Mouse (Mus musculus): ENCODE measurements around the gene Igfals.

Igfals gene

DNA sequence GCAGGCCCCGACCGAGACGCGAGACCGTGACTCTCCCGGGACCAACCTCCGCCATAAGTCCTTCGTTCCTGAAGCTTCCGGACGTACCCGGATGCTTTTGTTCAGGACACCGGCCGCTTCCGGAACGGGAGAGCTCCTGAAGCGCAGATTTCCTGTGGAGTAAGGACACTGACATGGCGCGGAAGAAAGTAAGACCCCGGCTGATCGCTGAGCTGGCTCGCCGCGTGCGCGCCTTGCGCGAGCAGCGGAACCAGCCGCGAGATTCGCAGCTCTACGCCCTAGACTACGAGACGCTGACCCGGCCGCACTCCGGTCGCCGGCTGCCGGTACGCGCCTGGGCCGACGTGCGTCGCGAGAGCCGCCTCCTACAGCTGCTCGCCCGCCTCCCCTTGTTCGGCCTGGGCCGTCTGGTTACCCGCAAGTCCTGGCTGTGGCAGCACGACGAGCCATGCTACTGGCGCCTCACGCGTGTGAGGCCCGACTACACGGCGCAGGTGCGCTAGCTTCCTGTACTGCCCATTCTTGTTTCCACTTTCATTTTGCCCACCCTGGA, 29.3 kb downstream of the Igfals start, which contains the start of the genes Eme2 and Mrps34:
Eme2 (minus strand) TSS at position 93 of the 553 bp plus-strand sequence.
Mrps34 (plus strand) TSS at position 122 of the 553 bp plus-strand sequence.
- no peaks in the 10 kb centered on the region for H3K27me3 ChIP-seq (ENCODE audit: control insufficient read depth, insufficient read depth, low read length, poor library complexity, severe bottlenecking)
- peak; percentile 70 for DNase-seq (ENCODE audit: low read depth, low spot score)
- H3K36me3 ChIP-seq (ENCODE audit: control insufficient read depth, insufficient read depth, low read length, poor library complexity, severe bottlenecking): peaks cover 2% of the 10 kb centered on the region

DNA sequence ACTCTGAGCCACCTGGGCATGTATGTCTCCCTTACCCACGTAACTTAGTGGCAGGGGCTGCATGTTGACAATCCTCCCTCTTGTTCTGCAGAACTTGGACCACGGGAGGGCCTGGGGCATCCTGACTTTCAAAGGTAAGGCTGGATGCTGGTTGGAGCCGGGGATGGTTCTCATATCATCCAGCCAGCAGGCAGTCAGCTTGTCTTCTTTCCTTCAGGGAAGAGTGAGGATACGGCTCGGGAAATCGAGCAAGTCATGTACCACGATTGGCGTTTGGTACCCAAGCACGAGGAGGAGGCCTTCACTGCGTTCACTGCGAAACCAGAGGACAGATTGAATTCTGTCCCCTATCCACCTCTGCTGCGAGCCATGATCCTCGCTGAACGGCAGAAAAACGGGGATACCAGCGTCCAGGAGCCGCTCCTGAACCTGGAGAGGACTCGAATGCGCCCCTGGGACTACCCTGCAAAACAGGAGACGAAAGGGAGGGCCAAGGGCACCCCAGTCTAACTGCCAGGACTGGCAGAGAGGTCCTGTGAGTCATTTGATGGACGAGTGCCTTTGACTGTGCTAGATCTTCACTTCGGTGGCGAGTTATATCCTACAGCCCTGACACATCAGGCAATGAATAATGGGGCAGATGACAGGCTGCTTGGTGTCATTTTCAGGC, 29.9 kb downstream of the Igfals start:
- no peaks in the 10 kb centered on the region for H3K27me3 ChIP-seq (ENCODE audit: control insufficient read depth, insufficient read depth, low read length, poor library complexity, severe bottlenecking)
- peaks cover 2% of the 10 kb centered on the region for H3K36me3 ChIP-seq (ENCODE audit: control insufficient read depth, insufficient read depth, low read length, poor library complexity, severe bottlenecking)
- DNase-seq (ENCODE audit: low read depth, low spot score): no peak

DNA sequence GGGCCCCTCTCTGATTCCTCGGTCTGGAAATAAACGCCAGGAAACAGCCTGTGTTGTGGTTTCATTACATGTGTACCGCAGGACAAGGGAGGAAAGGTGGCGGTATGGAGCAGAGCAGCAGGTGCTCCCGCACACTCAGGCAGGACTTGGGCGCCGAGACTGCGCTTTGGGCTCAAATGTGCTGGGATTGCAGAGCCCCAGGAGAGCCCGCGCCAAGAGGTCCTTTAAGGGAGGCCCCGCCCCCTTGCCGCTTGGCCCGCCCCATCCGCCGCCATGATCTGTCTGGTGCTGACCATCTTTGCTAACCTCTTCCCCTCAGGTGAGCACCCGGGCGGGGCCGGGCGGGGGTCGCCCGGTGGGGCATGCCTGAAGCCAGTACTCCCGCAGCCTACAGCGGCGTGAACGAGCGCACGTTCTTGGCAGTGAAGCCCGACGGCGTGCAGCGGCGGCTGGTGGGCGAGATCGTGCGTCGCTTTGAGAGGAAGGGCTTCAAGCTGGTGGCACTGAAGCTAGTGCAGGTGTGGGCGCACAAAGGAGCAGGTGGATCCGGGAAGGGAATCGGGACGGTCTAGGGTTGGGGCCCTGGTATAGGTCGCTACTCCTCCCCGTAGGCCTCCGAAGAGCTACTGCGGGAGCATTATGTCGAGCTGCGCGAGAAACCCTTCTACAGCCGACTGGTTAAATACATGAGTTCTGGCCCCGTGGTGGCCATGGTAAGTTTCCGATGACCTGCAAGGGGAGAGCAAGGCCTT, 30.6 kb downstream of the Igfals start, which contains the start of gene Nme3:
Nme3 (plus strand) TSS at position 260 of the 752 bp plus-strand sequence.
- DNase-seq (ENCODE audit: low read depth, low spot score): peak; percentile 69
- H3K27me3 ChIP-seq (ENCODE audit: control insufficient read depth, insufficient read depth, low read length, poor library complexity, severe bottlenecking): no peaks in the 10 kb centered on the region
- H3K36me3 ChIP-seq (ENCODE audit: control insufficient read depth, insufficient read depth, low read length, poor library complexity, severe bottlenecking): peaks cover 2% of the 10 kb centered on the region; the same call in 1 of the 2 replicates

DNA sequence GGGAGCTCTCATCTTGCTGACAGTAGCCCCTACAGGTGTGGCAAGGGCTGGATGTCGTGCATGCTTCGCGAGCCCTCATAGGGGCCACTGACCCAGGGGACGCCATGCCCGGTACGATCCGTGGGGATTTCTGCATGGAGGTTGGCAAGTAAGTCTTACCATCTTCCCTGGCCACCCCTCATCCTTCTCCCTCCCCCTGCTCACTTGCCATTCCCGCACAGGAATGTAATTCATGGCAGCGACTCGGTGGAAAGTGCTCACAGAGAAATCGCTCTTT, 31.1 kb downstream of the Igfals start:
- H3K27me3 ChIP-seq (ENCODE audit: control insufficient read depth, insufficient read depth, low read length, poor library complexity, severe bottlenecking): no peaks in the 10 kb centered on the region
- DNase-seq (ENCODE audit: low read depth, low spot score): no peak
- H3K36me3 ChIP-seq (ENCODE audit: control insufficient read depth, insufficient read depth, low read length, poor library complexity, severe bottlenecking): peaks cover 2% of the 10 kb centered on the region; the same call in 1 of the 2 replicates

DNA sequence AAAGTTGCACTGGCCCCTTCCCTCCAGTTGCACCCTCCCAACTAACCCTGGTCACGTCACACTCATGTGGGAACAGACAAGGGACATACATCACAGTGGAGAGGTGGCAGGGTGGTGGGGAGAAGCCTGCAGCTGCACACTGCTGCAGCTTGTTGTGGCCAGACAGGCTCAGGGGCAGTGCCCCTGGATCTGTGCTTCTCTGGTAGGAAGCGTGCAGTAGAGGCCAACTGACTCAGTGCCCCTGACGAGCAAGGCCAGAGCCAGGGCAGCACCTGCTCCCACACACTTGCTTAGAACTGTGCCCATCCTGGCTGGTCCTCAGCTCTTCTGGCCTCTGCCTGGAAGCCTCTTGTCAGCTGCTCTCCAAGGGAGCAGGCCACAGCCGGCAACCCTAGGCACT, 31.8 kb downstream of the Igfals start:
- peaks cover 2% of the 10 kb centered on the region; the same call in 1 of the 2 replicates for H3K36me3 ChIP-seq (ENCODE audit: control insufficient read depth, insufficient read depth, low read length, poor library complexity, severe bottlenecking)
- H3K27me3 ChIP-seq (ENCODE audit: control insufficient read depth, insufficient read depth, low read length, poor library complexity, severe bottlenecking): no peaks in the 10 kb centered on the region
- DNase-seq (ENCODE audit: low read depth, low spot score): no peak

DNA sequence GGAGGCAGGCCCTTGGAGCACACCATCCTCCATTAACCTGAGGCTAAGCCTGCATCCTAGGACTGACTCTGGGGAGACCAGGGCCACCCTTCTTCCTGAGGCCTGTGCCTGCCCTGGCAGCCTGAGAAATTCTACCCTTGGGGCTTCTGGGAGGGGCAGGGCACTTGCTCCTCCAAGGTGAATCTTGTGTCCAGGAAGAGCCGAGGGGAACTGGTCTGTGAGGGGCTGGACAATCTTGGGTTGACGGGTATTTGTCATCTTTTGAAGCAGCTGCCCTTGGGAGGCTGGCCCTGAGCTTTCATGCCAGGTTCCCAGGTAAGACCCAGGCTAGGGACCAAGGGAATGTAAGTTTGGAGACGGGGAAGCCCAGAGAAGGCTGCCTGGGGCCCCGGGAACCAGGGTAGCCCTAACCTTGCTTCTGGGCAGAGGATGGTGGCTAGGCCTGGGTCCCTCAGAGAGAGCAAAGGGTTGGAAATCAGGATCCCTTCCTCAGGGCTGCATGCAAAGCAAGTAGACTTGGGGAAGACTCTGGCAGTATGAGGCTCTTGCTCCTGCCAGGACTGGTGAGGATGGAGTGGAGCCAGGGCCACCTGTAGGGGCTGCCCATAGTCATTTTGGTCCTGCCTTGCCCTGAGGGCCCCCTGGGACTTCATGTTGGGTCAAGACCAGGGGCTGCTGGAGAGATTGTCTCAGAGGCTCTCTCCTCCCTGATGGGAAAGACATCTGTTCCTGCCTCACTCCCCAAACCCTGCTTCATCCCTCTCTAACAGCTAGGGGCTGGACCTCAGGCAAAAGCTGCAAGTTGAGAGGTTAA, 32.5 kb downstream of the Igfals start:
- H3K27me3 ChIP-seq (ENCODE audit: control insufficient read depth, insufficient read depth, low read length, poor library complexity, severe bottlenecking): no peaks in the 10 kb centered on the region
- no peak for DNase-seq (ENCODE audit: low read depth, low spot score)
- H3K36me3 ChIP-seq (ENCODE audit: control insufficient read depth, insufficient read depth, low read length, poor library complexity, severe bottlenecking): peaks cover 4% of the 10 kb centered on the region; the same call in 1 of the 2 replicates

DNA sequence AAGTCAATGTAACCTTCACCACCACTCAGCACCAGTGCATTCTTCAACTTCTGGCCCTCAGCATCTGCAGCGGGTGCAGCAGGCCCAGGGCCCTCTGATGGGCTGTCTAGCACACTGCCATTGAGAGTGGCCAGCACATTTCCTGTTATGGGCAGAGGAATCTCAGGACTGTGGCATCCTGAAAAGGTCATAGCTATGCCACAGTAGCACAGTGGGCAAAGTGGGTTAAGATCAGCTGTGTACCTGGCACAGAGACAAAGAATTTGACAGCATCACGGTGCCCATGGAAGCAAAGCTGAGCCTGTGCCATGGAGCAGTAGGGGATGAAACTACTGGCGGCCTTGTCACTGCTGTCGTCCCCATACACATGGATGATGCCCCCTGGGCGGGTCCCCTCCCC, 33.4 kb downstream of the Igfals start:
- Histone ChIP-seq H3K27me3 (ENCODE audit: control insufficient read depth, insufficient read depth, low read length, poor library complexity, severe bottlenecking) (no peaks in the 10 kb centered on the region), H3K36me3 (ENCODE audit: control insufficient read depth, insufficient read depth, low read length, poor library complexity, severe bottlenecking) (peaks cover 1% of the 10 kb centered on the region)
- DNase-seq (ENCODE audit: low read depth, low spot score): no peak

DNA sequence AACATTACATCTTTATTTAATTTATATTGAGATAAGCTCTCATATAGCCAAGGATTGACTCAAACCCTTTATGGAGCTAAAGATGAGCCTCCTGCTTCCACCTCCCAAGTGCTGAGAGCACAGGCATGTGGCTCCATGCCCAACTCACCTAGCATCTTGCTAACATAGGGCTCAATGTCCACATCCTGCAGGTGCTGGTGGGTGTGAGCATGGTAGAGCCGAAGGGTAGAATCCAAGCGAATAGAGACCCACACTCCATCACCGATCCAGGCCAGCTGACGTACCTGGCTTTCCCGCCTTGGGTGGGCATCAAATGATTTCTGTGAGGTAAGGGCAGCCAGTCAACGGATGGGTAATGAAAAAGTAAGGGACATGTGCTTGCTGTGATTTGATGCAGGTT, 34.2 kb downstream of the Igfals start:
- Histone ChIP-seq H3K36me3 (ENCODE audit: control insufficient read depth, insufficient read depth, low read length, poor library complexity, severe bottlenecking) (peaks cover 5% of the 10 kb centered on the region), H3K27me3 (ENCODE audit: control insufficient read depth, insufficient read depth, low read length, poor library complexity, severe bottlenecking) (no peaks in the 10 kb centered on the region)
- DNase-seq (ENCODE audit: low read depth, low spot score): no peak

DNA sequence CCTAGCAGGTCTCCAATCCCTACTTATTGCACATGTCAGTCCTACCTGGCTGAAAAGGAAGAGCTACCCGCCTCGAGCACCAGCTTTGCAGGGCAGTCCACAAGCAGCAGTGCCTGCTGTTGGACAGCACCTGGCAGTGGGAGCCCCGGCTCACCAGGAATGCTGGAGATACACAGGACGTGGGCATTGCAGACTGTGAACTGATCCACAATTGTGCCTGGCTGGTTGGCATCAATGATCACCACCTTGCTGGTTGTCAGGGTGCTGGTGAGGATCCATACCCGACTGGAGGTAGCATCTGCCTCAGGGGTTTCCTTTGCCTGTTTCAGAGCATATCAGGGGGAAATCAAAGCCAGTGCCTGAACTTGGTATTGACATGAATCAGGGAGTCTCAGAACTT, 36.3 kb downstream of the Igfals start:
- Histone ChIP-seq H3K27me3 (ENCODE audit: control insufficient read depth, insufficient read depth, low read length, poor library complexity, severe bottlenecking) (no peaks in the 10 kb centered on the region), H3K36me3 (ENCODE audit: control insufficient read depth, insufficient read depth, low read length, poor library complexity, severe bottlenecking) (peaks cover 6% of the 10 kb centered on the region)
- no peak for DNase-seq (ENCODE audit: low read depth, low spot score)

DNA sequence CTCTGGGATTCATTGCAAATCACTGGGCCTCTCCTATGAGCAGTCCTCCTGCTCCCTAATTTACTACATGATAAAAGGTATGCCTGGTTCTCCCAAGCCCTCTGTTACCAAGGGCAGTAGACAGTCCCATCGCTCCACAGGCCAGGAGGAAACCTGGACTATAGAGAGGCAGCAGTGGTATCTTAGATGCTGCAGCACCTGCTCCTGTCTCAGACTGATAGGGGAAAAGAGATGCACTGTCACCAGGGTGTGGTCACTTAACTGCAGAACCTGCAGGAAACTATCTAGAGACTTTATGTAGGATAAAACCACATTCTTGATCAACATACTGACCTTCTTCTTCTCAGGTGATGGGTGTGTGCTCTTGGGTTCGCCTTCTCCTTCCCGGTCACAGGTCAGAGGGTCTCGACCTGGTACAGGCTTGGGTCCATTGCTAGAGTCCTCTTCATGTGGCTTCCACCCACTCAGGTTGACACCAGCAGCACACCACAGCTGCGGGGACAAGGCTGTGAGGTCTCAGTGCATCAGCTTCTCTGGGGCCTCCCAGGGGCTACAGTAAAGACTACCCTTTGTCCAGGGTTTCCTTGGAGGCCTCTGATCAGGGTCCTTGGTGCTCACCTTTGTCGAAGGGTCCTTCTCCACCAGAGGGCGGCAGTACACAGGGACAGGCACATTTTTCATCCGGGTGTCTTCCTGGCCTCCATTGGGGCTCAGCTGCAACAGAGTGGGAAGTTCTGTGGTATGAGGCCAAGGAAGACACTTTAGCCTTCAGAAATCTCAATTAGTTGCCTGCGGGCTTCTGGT, 37.1 kb downstream of the Igfals start:
- Histone ChIP-seq H3K27me3 (ENCODE audit: control insufficient read depth, insufficient read depth, low read length, poor library complexity, severe bottlenecking) (no peaks in the 10 kb centered on the region), H3K36me3 (ENCODE audit: control insufficient read depth, insufficient read depth, low read length, poor library complexity, severe bottlenecking) (peaks cover 6% of the 10 kb centered on the region)
- DNase-seq (ENCODE audit: low read depth, low spot score): peak; percentile 30

DNA sequence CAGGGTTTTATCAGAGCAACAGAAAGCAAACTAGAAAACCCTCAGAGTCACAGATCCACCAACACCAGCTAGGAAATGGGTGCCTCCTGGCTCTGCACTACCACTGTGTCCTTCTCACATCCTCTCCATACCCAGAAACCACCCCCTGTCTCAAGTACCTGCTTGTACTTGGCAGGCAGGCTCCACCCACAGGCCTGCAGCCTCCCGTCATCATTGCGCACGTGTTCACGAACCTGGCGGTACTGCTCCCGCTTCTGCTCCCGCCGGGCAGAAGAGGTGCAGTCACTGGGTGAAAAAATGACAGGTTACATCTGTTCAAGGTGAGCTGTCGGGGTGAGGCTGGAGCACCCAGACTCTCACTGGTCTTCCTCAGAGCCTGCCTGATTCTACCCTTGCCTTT, 38.0 kb downstream of the Igfals start:
- DNase-seq (ENCODE audit: low read depth, low spot score): no peak
- no peaks in the 10 kb centered on the region for H3K27me3 ChIP-seq (ENCODE audit: control insufficient read depth, insufficient read depth, low read length, poor library complexity, severe bottlenecking)
- peaks cover 6% of the 10 kb centered on the region for H3K36me3 ChIP-seq (ENCODE audit: control insufficient read depth, insufficient read depth, low read length, poor library complexity, severe bottlenecking)

DNA sequence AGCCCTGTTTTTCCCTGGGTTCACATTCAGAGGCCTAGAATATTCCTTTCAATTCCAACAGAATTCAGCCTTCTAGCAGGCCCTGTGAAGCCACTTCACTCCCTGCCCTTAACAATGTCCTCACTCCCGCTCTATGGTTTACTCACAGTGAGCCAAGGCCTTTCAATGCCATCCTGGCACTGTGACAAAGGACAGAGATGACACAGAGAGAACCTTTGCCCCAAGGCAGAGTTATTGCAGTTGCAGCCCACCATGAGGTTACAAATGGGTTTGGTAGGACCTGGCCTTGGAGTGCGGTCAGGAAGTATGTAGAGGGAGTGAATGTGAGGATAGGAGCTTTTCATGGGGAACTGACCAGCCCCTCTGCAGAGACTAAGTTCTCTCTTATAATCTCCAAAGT, 41.8 kb downstream of the Igfals start:
- no peak for DNase-seq (ENCODE audit: low read depth, low spot score)
- Histone ChIP-seq H3K36me3 (ENCODE audit: control insufficient read depth, insufficient read depth, low read length, poor library complexity, severe bottlenecking) (peaks cover 15% of the 10 kb centered on the region), H3K27me3 (ENCODE audit: control insufficient read depth, insufficient read depth, low read length, poor library complexity, severe bottlenecking) (no peaks in the 10 kb centered on the region)

DNA sequence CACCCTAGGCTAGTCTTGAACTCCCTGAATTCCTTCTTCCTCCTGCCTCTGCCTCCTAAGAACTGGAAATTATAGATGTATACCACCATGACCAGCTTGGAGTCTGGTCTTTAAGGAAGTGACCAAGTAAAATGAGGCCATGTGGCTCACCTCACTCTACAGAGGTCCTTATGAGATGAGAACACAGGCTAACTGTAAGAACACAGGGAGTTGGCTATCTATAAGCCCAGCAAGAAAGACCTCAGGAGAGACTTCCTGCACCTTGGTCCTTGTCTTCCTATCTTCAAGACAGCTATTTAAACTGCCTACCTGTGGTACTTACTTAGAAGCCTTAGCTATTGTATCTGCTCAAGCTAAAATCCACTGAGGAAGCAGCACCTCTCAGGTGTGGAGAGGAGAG, 48.2 kb downstream of the Igfals start:
- no peaks in the 10 kb centered on the region for H3K27me3 ChIP-seq (ENCODE audit: control insufficient read depth, insufficient read depth, low read length, poor library complexity, severe bottlenecking)
- H3K36me3 ChIP-seq (ENCODE audit: control insufficient read depth, insufficient read depth, low read length, poor library complexity, severe bottlenecking): peaks cover 14% of the 10 kb centered on the region
- no peak for DNase-seq (ENCODE audit: low read depth, low spot score)

DNA sequence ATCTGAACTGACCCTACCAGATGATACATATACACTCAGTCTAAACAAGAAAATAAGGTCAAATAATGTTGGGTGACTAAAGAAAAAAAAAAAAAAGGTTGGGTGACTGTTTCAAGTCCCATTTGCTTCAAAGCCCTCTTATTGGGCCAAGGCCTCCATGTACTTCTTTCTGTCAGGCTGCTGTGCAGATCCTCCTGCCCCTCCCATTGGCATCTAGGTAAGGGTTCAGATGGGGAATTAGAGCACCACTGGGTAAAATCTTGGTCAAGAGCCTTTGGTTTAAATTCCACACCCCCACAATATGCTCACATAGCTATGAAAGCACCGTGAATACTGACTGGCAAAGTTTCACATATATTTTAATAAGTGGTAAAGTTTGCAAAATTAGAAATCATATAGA, 57.4 kb downstream of the Igfals start:
- peaks cover 7% of the 10 kb centered on the region; the same call in 1 of the 2 replicates for H3K36me3 ChIP-seq (ENCODE audit: control insufficient read depth, insufficient read depth, low read length, poor library complexity, severe bottlenecking)
- no peak for DNase-seq (ENCODE audit: low read depth, low spot score)
- no peaks in the 10 kb centered on the region for H3K27me3 ChIP-seq (ENCODE audit: control insufficient read depth, insufficient read depth, low read length, poor library complexity, severe bottlenecking)
